Mouse (Mus musculus): ENCODE results near the gene Mdm2.

DNA sequence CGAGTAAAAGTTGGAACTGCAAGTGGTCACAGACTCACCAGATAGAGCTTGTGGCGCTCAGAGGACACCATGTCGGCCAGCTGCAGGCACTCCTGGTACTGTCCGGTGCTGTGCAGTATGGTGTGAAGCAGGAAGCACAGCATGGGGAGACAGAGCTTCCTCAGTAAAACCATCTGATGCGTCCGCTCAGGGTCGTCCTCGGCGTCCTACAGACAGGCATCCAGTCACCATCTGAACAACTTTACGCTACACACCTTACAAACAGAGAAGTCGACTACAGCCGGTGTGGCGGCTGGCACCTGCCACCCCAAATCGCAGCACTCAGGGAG, 40.7 kb upstream of the Mdm2 start:
- TF ChIP-seq CTCF (IDR thresholded peaks at IDR 0.05; ENCODE audit: extremely low read depth, insufficient read depth, insufficient read length, insufficient replicate concordance), result no peak
- TF ChIP-seq POLR2A (IDR thresholded peaks at IDR 0.05; ENCODE audit: low read depth, low read length), result no peak
